Mouse (Mus musculus): ENCODE data around the gene Nags. TPM values are rescaled to one million over a fixed set of nuclear protein-coding genes. Genes with fewer than 3 reads are reported as not detected.
A peak's percentile ranks its signal among the peaks of the same experiment; 100 is the strongest.
"Not testable (repeated sequence)": the region's sequence is repeated elsewhere in the genome, so short reads cannot be mapped to it uniquely, and the experiment has no call there.

The Nags gene
- polyA plus RNA-seq, 1 experiment, result 48.7 TPM

- 38% methylated on average over 34 of the region's 34 CpGs for WGBS
- no peak for DNase-seq (ENCODE audit: low read depth, low spot score)
Measured at GRCm38 (mm10) chr11:102147213-102147989, 2.1 kb downstream of the Nags start.

GRCm38 (mm10) chr11:102156039-102156785, 10.9 kb downstream of the Nags start, which contains the start of gene Tmem101:
Gene Tmem101, minus strand, starts transcription at chr11:102156404.
- peak; percentile 79 for DNase-seq (ENCODE audit: low read depth, low spot score)
- WGBS, result under 1% methylated on average over 37 of the region's 37 CpGs

DNA sequence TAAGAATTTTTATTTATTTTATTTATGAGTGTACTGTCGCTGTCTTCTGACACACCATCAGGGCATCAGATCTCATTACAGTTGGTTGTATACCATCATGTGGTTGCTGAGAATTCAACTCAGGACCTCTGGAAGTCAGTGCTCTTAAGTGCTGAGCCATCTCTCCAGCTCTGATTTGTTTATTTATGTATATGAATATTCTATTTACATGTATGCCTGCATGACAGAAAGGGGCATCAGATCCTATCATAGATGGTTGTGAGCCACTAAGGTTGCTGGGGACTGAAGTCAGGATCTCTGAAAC, 11.4 kb downstream of the Nags start:
- DNase-seq (ENCODE audit: low read depth, low spot score), result no peak
- WGBS, result 16% methylated on average over 1 of the region's 1 CpGs

DNA sequence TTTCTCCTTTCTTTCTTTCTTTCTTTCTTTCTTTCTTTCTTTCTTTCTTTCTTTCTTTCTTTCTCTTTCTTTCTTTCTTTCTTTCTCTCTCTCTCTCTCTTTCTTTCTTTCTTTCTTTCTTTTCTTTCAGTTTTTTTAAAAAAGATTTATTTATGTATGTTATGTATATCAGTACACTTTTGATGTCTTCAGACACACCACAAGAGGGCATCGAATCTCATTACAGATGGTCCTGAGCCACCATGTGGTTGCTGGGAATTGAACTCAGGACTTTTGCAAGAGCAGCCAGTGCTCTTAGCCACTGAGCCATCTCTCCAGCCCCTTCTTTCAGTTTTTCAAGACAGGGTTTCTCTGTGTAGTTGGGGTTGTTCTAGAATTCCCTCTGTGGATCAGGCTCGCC, 12.7 kb downstream of the Nags start:
- WGBS, result 76% methylated on average over 2 of the region's 2 CpGs
- DNase-seq (ENCODE audit: low read depth, low spot score), result not testable (repeated sequence)

GRCm38 (mm10) chr11:102159781-102160180, 14.5 kb downstream of the Nags start:
- 69% methylated on average over 5 of the region's 5 CpGs for WGBS
- DNase-seq (ENCODE audit: low read depth, low spot score), result no peak

DNA sequence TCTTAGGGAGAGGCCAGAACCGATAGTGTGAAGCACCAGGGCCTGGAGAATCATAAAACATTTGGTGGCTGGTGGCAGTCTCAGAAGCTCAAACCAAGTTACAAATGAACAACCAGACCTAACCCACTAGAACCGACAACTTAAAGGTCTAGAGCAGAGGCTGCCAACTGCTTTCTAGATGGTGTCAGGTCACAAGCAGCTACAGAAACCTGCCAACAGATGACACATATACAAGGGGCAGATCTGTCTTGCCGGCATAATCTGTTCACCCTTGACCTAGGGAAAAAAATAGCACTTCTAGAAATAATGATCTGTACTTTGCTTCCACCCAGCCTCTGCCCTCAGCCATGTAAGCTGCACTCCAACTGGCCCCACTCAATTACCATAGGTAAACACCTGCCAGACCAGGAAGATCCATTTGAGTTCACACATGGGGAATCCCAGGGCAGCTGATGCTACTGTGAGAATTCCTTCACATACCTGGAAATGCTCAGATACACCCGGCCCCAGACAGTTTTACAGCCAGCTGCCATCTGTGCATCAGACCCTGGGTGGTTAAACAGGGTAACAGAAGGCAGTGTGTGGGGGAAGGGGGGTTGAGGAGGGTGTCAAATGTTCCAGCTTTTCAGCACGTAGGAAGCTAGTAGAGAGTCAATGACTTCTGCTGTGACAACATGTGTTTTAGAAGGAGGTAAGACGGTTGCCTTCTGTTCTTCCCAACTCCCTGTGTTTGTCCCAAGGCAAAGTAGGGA, 20.8 kb downstream of the Nags start:
- no peak for DNase-seq (ENCODE audit: low read depth, low spot score)
- WGBS, result 34% methylated on average over 6 of the region's 6 CpGs

- WGBS, result 87% methylated on average over 5 of the region's 5 CpGs
Measured at GRCm38 (mm10) chr11:102167539-102167938, 22.2 kb downstream of the Nags start.

DNA sequence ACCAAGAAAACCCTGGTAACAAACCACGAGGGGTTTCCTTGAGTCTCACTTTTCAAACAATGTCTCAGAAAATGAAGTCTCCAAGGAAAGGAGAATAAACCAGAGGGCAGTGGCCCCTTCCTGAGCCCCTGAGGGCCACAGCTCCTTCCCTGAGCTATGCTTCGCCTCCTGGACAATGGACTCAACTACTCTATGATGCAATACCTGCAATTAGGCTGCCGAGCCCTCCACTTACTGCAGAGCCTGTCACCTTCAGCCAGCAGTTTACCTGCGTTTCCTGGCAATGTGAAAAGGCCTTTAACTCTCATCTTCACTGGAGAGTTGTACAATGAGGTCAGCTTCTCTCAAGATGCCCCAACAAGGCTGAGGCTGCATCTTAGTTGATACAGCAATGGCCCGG, 23.4 kb downstream of the Nags start:
- no peak for DNase-seq (ENCODE audit: low read depth, low spot score)
- WGBS, result 63% methylated on average over 5 of the region's 5 CpGs

More at GRCm38 (mm10) chr11:102167539-102167938, 22.2 kb downstream of the Nags start:
- no peak for DNase-seq (ENCODE audit: low read depth, low spot score)

- no peak for DNase-seq (ENCODE audit: low read depth, low spot score)
Measured at GRCm38 (mm10) chr11:102179836-102180235, 34.5 kb downstream of the Nags start.

DNA sequence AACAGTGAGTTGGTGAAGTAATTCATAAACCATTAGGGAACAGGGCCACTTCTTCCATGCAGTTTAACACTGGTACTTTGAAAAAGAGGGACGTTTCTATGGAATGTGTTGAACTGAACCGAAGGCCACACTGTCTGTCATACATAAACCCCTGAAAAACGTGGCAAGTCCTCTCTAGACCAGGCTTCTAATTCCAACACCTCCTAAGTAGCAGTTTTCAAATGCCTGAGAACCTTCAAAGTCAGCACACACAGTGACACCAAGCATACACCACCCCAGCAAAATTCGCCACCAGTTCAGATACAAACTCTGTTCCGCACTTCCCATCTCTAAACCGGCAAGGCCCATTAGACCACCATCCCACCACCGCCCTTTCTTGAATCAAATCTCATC, 38.9 kb downstream of the Nags start:
- WGBS, result 1% methylated on average over 7 of the region's 7 CpGs

GRCm38 (mm10) chr11:102184646-102185495, 39.6 kb downstream of the Nags start, which contains the start of gene Lsm12:
Gene Lsm12, minus strand, starts transcription at chr11:102185296.
- peak; percentile 93 for DNase-seq (ENCODE audit: low read depth, low spot score)
- WGBS, result under 1% methylated on average over 68 of the region's 70 CpGs

More for the DNA sequence above, 38.9 kb downstream of the Nags start:
- DNase-seq (ENCODE audit: low read depth, low spot score), result no peak

- WGBS, result 13% methylated on average over 3 of the region's 3 CpGs
- DNase-seq (ENCODE audit: low read depth, low spot score), result no peak
Measured at GRCm38 (mm10) chr11:102185677-102186076, 40.4 kb downstream of the Nags start.

DNA sequence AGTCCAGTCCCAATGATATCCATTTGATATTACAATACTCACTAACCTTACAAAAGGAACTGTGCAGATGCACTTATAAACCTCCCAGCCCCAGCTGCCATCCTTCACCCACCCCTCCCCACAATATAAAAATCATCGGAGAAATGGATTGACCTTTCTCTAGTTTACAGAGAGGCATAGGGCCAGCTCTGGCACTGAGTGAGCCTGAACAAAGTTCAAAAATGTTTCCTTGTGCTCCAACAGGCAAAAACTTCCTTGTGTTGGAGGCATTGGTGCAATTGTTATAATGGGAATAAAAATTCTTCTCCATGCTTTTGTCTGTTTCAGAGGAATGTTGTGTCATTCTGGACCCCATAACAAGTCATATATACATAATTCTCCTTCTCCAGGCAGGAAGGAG, 40.9 kb downstream of the Nags start:
- 9% methylated on average over 1 of the region's 1 CpGs for WGBS
- DNase-seq (ENCODE audit: low read depth, low spot score), result peak; percentile 60

GRCm38 (mm10) chr11:102188980-102189379, 43.7 kb downstream of the Nags start:
- DNase-seq (ENCODE audit: low read depth, low spot score), result no peak
- WGBS, result 61% methylated on average over 6 of the region's 6 CpGs

- peak; percentile 81 for DNase-seq (ENCODE audit: low read depth, low spot score)
- under 1% methylated on average over 50 of the region's 50 CpGs for WGBS
Measured at GRCm38 (mm10) chr11:102189461-102190436, 44.4 kb downstream of the Nags start, which contains the start of gene G6pc3. Gene G6pc3, plus strand, starts transcription at chr11:102189620.

- DNase-seq (ENCODE audit: low read depth, low spot score), result no peak
- 13% methylated on average over 4 of the region's 4 CpGs for WGBS
Measured at GRCm38 (mm10) chr11:102190848-102191247, 45.5 kb downstream of the Nags start.

DNA sequence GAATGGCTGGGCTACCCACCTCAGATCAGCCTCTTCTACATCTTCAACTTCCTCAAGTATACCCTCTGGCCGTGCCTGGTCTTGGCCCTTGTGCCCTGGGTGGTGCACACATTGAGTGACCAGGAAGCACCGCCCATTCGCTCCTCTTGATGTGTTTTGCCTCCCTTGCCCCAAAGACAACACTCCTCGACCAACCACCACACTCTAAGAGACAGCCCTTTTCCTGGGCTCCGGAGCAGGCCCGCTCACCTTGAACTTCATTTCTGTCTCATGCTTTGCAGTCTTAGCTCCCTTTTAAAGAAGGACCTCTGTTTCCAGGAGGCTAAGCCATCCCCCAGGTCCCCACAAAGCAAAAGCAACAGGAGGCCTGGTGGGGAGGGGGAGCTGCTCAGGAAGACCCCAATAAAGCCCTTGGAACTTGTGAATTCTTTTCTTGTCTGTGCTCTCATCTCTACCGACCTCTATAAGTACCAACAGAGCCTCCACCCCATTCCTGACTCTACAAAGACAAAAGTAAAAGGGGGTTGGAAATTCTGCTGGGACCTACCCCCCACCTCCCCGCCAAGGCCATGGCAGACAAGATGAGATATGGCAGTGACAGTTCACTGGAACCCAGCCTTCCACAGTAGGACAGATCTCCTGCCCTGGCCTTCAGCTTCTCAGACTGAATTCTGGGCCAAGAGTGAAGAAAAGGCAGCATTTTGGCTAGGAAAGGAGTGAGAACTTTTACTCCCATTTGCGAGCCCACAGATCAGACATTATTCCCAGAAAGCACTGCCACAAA, 48.5 kb downstream of the Nags start:
- DNase-seq (ENCODE audit: low read depth, low spot score), result no peak
- 80% methylated on average over 9 of the region's 9 CpGs for WGBS

All from large intestine, adult 2 months (tissue).